ENCODE assay signal across 9 mouse cellular contexts in genomic region chr8:81061950-81062349, GRCm38 (mm10). TPM values are rescaled to one million over a fixed set of nuclear protein-coding genes. Genes with fewer than 3 reads are reported as not detected.
DNase-seq lines count a peak whose midpoint lies in the region; ATAC-seq and TF ChIP-seq lines count a peak whose summit lies in the region.
"Had no signal": no experiment of that assay in that cellular context is flagged by ENCODE, and none has a peak within 500 bp of the region (broad histone marks: within the 10 kb centered on the region; RNA-seq: fewer than 3 reads in every experiment).

No protein-coding gene starts in this region.

- H3K27me3 ChIP-seq in hindbrain, postnatal 0 days (ENCODE audit: insufficient read depth, low read length): no peaks in the 10 kb centered on the region
- H3K27me3 ChIP-seq: limb, embryonic 12.5 days had no signal

- peak; percentile 28 for ATAC-seq in activated CD4-positive, CD25-positive, alpha-beta regulatory T cell, adult 4 months
- ATAC-seq in hindbrain, postnatal 0 days: peak; percentile 66; the same call in 1 of the 2 replicates

- H3K27ac ChIP-seq in hindbrain, postnatal 0 days: no peak overlapping the region
- H3K27ac ChIP-seq: limb, embryonic 12.5 days had no signal

- H3K4me3 ChIP-seq in hindbrain, postnatal 0 days (ENCODE audit: low read length): no peak overlapping the region
- H3K4me3 ChIP-seq: limb, embryonic 12.5 days had no signal

- H3K36me3 ChIP-seq in hindbrain, postnatal 0 days (ENCODE audit: insufficient read depth, low read length): no peaks in the 10 kb centered on the region
- H3K36me3 ChIP-seq: limb, embryonic 12.5 days had no signal

- no peak overlapping the region for H3K4me2 ChIP-seq in hindbrain, postnatal 0 days (ENCODE audit: low read depth, low read length)
- H3K4me2 ChIP-seq: limb, embryonic 12.5 days had no signal

- TF ChIP-seq CTCF in hindbrain, postnatal 0 days (IDR thresholded peaks at IDR 0.05; ENCODE audit: low read depth): peak; percentile 78

- WGBS in hindbrain, postnatal 0 days: 37% methylated on average over 3 of the region's 3 CpGs

- no peaks in the 10 kb centered on the region for H3K9me3 ChIP-seq in hindbrain, postnatal 0 days (ENCODE audit: low read length)
- H3K9me3 ChIP-seq: limb, embryonic 12.5 days had no signal

- no peaks in the 10 kb centered on the region for H3K4me1 ChIP-seq in hindbrain, postnatal 0 days (ENCODE audit: insufficient read depth, low read length)

- H3K9ac ChIP-seq in hindbrain, postnatal 0 days (replicated peaks; ENCODE audit: low read length): no peak overlapping the region
- H3K9ac ChIP-seq: limb, embryonic 12.5 days had no signal

- DNase-seq in kidney, adult 9 months: peak; percentile 38
- no peak for DNase-seq in kidney, adult 18-20 months
- peak; percentile 35 for DNase-seq in CD4-positive helper T cell, adult 2 months (ENCODE audit: low read depth, low spot score)
- DNase-seq in hindbrain, postnatal 0 days (ENCODE audit: low spot score): peak; percentile 85
- peak; percentile 12 for DNase-seq in mesoderm, embryonic 11.5 days (ENCODE audit: low read depth, low spot score)
- DNase-seq in urinary bladder, postnatal 25 days (ENCODE audit: low spot score): no peak
- DNase-seq in spleen, adult 18-20 months: no peak

RNA-seq across cellular contexts. Expression of gene Usp38, which starts 47.2 kb away (rescaled TPM):
- 10 to 100 TPM; 25.6 to 27.6 TPM for polyA plus RNA-seq in activated CD4-positive, CD25-positive, alpha-beta regulatory T cell, adult 4 months (2017; shearing (Covaris generic))
- 40.1 and 40.8 TPM in 2 replicates for total RNA-seq in hindbrain, postnatal 0 days (2014; rRNA removed)
- 16.7 and 17.2 TPM in 2 replicates for polyA plus RNA-seq in hindbrain, postnatal 0 days (2015; fragmentation: Nextera tagmentation; extraction: Ambion mirVana)

Comparison
In these comparisons a context has a peak if more than half of its experiments do, and no peak if none do; other contexts are left out.
1. DNase-seq: peak in kidney, adult 9 months (single experiment), CD4-positive helper T cell, adult 2 months (single experiment), hindbrain, postnatal 0 days (single experiment) and mesoderm, embryonic 11.5 days (single experiment); none in kidney, adult 18-20 months (single experiment), urinary bladder, postnatal 25 days (single experiment) and spleen, adult 18-20 months (0 of 2).